Mouse (Mus musculus) liver, adult 2 months (tissue): Measurements from ENCODE around the gene B3galt5.

Experiments used
- CTCF ChIP-seq: fragments of 200-500 bp; IDR thresholded peaks from 2 replicates; pipeline ENCODE4 v1.5.1; 2011; ENCODE audit warnings: low read depth, low read length, control low read depth
- POLR2A ChIP-seq: fragments of 200-500 bp; IDR thresholded peaks from 2 replicates; pipeline ENCODE4 v1.6.1; 2011; ENCODE audit warnings: low read length, control low read depth; ENCODE audit not compliant: insufficient read depth; ENCODE audit errors: extremely low read depth

DNA sequence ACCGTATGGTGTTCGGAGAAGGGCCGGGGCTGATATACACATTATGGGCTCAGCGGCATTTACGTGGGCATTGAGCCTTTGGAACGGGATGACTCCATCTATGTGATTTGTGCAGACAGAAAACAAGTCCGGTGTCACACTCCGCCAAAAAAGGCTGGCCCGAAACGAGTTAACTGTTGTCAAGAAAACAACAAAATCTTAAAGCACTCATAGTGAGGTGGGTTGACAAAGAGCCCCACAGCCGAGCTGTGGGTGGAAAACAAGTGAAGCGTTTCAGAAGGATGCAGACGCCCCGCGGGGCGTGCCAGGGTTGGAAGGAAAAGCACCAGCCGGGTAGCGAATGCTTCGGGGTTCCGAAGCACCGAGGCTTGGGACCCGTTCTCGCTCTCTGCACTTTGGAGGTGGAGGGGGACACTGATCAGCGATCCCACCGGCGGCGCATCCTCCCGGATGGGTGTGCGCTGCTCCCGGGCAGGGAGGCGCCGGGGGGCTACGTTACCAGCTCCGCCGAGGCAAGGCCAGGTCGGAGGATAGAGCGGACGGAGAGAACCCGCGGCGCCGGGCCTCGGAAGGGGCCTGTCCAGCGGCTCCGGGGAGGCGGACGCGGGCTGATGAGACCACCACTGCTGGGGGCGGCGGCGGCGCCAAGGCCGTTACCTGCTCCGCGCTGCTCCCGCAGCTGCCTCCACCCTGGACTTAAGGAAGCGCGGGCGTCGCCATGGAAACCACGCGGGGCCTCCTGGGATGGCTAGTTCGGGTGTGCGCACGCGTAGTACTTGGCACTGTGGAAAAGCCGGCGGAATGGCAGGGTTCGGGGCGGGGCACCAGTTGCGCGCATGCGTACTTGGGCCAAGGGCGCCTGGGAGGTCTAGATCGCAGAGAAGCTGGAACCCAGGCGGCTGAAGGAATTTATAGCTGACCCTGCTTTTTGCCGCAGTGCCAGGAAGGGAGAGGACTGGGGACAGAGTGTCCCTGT, 43.8 kb upstream of the B3galt5 start, which contains the start of gene Lca5l:
- no peak for TF ChIP-seq CTCF
- peak; percentile 50; the same call in 1 of the 2 replicates for TF ChIP-seq POLR2A
